Mouse (Mus musculus) liver, embryonic 15.5 days (tissue): Measurements from ENCODE around the gene Mphosph6. TPM values are rescaled to one million over a fixed set of nuclear protein-coding genes. Genes with fewer than 3 reads are reported as not detected.

Experiments used
- ATAC-seq: fragments of 200-750 bp; cut with Nextera tagmentation; 2 replicates; pipeline ENCODE4 v1.8.0; 2017; ENCODE audit warnings: moderate number of reproducible peaks, mild to moderate bottlenecking, moderate library complexity; ENCODE audit not compliant: insufficient read depth
- H3K27ac ChIP-seq: fragments of 300-500 bp; sonication (generic); replicated peaks from 2 replicates; pipeline ENCODE4 v1.5.1; 2015; ENCODE audit warnings: mild to moderate bottlenecking, inconsistent platforms
- H3K27me3 ChIP-seq: fragments of 300-500 bp; sonication (generic); 2 replicates; pipeline ENCODE4 v1.6.1; 2015; ENCODE audit warnings: mild to moderate bottlenecking, inconsistent platforms
- H3K36me3 ChIP-seq: fragments of 300-500 bp; sonication (generic); replicated peaks from 2 replicates; pipeline ENCODE4 v1.6.1; 2015; ENCODE audit warnings: moderate library complexity, mild to moderate bottlenecking, inconsistent platforms
- H3K4me1 ChIP-seq: fragments of 300-500 bp; sonication (generic); replicated peaks from 2 replicates; pipeline ENCODE4 v1.6.1; 2015; ENCODE audit warnings: inconsistent platforms
- H3K4me2 ChIP-seq: fragments of 300-500 bp; sonication (generic); 2 replicates; pipeline ENCODE4 v1.6.1; 2015; ENCODE audit warnings: moderate library complexity, mild to moderate bottlenecking, inconsistent platforms
- H3K4me3 ChIP-seq: fragments of 300-500 bp; sonication (generic); replicated peaks from 2 replicates; pipeline ENCODE4 v1.5.1; 2015; ENCODE audit warnings: mild to moderate bottlenecking, inconsistent platforms
- H3K9ac ChIP-seq: fragments of 300-500 bp; sonication (generic); 2 replicates; pipeline ENCODE4 v1.6.1; 2015; ENCODE audit warnings: moderate library complexity, mild to moderate bottlenecking, inconsistent platforms
- H3K9me3 ChIP-seq: fragments of 300-500 bp; sonication (generic); replicated peaks from 2 replicates; pipeline ENCODE4 v1.6.1; 2016; ENCODE audit warnings: inconsistent platforms
- WGBS: fragments of 180-500 bp; shearing (Covaris S2); methylation state at CpG from one replicate; pipeline ENCODE4 v1.1.7; 2015; ENCODE audit warnings: mixed read lengths; ENCODE audit not compliant: insufficient replicate concordance; 5-methylcytosine and 5-hydroxymethylcytosine counted together
- polyA plus RNA-seq: library from polyadenylated mRNA; unstranded; fragments of >200 nt; fragmentation: Nextera tagmentation; extraction: Ambion mirVana; gene quantifications from 2 replicates; pipeline ENCODE4 v1.2.1, GENCODE M21; 2015

The Mphosph6 gene
- polyA plus RNA-seq, 1 experiment from 2014 or later = 28.4 TPM

- H3K36me3 ChIP-seq = peaks cover 89% of the 10 kb centered on the region
- ATAC-seq = no peak
- H3K4me1 ChIP-seq = no peaks in the 10 kb centered on the region
- no peak overlapping the region for H3K27ac ChIP-seq
- no peak overlapping the region for H3K9ac ChIP-seq
- no peak overlapping the region for H3K4me2 ChIP-seq
- no peaks in the 10 kb centered on the region for H3K27me3 ChIP-seq
- no peak overlapping the region for H3K4me3 ChIP-seq
- no peaks in the 10 kb centered on the region for H3K9me3 ChIP-seq
- WGBS = 77% methylated on average over 19 of the region's 19 CpGs
These were observed 9.1 kb downstream of the Mphosph6 start for GRCm38 (mm10) chr8:117792616-117793144.

GRCm38 (mm10) chr8:117786428-117786827 is 15.3 kb downstream of the Mphosph6 start:
- Histone ChIP-seq H3K4me1 (no peaks in the 10 kb centered on the region), H3K36me3 (peaks cover 29% of the 10 kb centered on the region), H3K4me3 (no peak overlapping the region), H3K9me3 (no peaks in the 10 kb centered on the region), H3K27ac (no peak overlapping the region), H3K4me2 (no peak overlapping the region), H3K9ac (no peak overlapping the region), H3K27me3 (no peaks in the 10 kb centered on the region)
- no peak for ATAC-seq
- WGBS = 85% methylated on average over 3 of the region's 3 CpGs

- Histone ChIP-seq H3K4me1 (no peaks in the 10 kb centered on the region), H3K27me3 (no peaks in the 10 kb centered on the region), H3K36me3 (0 out of 2 replicates have a peak, but pooled peaks cover 2% of the 10 kb centered on the region), H3K4me2 (no peak overlapping the region), H3K4me3 (no peak overlapping the region), H3K27ac (no peak overlapping the region), H3K9me3 (no peaks in the 10 kb centered on the region), H3K9ac (no peak overlapping the region)
- WGBS = 76% methylated on average over 7 of the region's 7 CpGs
- ATAC-seq = no peak
These were observed 18.7 kb downstream of the Mphosph6 start for GRCm38 (mm10) chr8:117783021-117783420.

GRCm38 (mm10) chr8:117781375-117782129 is 20.2 kb downstream of the Mphosph6 start:
- H3K4me2 ChIP-seq = no peak overlapping the region
- no peaks in the 10 kb centered on the region for H3K9me3 ChIP-seq
- no peak for ATAC-seq
- WGBS = 47% methylated on average over 6 of the region's 6 CpGs
- H3K9ac ChIP-seq = no peak overlapping the region
- no peak overlapping the region for H3K4me3 ChIP-seq
- no peaks in the 10 kb centered on the region for H3K36me3 ChIP-seq
- no peak overlapping the region for H3K27ac ChIP-seq
- H3K27me3 ChIP-seq = no peaks in the 10 kb centered on the region
- H3K4me1 ChIP-seq = no peaks in the 10 kb centered on the region

GRCm38 (mm10) chr8:117779344-117779743 is 22.4 kb downstream of the Mphosph6 start:
- no peak overlapping the region for H3K4me2 ChIP-seq
- no peaks in the 10 kb centered on the region for H3K27me3 ChIP-seq
- no peaks in the 10 kb centered on the region for H3K9me3 ChIP-seq
- no peak overlapping the region for H3K4me3 ChIP-seq
- no peak for ATAC-seq
- WGBS = 74% methylated on average over 6 of the region's 6 CpGs
- no peaks in the 10 kb centered on the region for H3K4me1 ChIP-seq
- H3K9ac ChIP-seq = no peak overlapping the region
- no peaks in the 10 kb centered on the region for H3K36me3 ChIP-seq
- H3K27ac ChIP-seq = no peak overlapping the region

GRCm38 (mm10) chr8:117778531-117779322 is 23.0 kb downstream of the Mphosph6 start:
- Histone ChIP-seq H3K9ac (no peak overlapping the region), H3K4me2 (no peak overlapping the region), H3K27ac (no peak overlapping the region), H3K9me3 (no peaks in the 10 kb centered on the region), H3K4me3 (no peak overlapping the region), H3K36me3 (no peaks in the 10 kb centered on the region), H3K27me3 (no peaks in the 10 kb centered on the region), H3K4me1 (no peaks in the 10 kb centered on the region)
- no peak for ATAC-seq
- 62% methylated on average over 11 of the region's 11 CpGs for WGBS

GRCm38 (mm10) chr8:117776075-117776474 is 25.7 kb downstream of the Mphosph6 start:
- peaks cover 20% of the 10 kb centered on the region for H3K4me1 ChIP-seq
- ATAC-seq = no peak
- no peak overlapping the region for H3K9ac ChIP-seq
- H3K36me3 ChIP-seq = no peaks in the 10 kb centered on the region
- WGBS = 55% methylated on average over 10 of the region's 10 CpGs
- H3K27me3 ChIP-seq = no peaks in the 10 kb centered on the region
- H3K27ac ChIP-seq = no peak overlapping the region
- no peaks in the 10 kb centered on the region for H3K9me3 ChIP-seq
- no peak overlapping the region for H3K4me2 ChIP-seq
- no peak overlapping the region for H3K4me3 ChIP-seq

GRCm38 (mm10) chr8:117775626-117776025 is 26.1 kb downstream of the Mphosph6 start:
- Histone ChIP-seq H3K36me3 (no peaks in the 10 kb centered on the region), H3K9me3 (no peaks in the 10 kb centered on the region), H3K27me3 (no peaks in the 10 kb centered on the region), H3K4me3 (no peak overlapping the region), H3K4me2 (no peak overlapping the region), H3K4me1 (peaks cover 24% of the 10 kb centered on the region), H3K9ac (no peak overlapping the region), H3K27ac (no peak overlapping the region)
- ATAC-seq = no peak
- 43% methylated on average over 10 of the region's 10 CpGs for WGBS

- no peak overlapping the region for H3K9ac ChIP-seq
- peaks cover 34% of the 10 kb centered on the region for H3K4me1 ChIP-seq
- no peak overlapping the region for H3K4me2 ChIP-seq
- H3K36me3 ChIP-seq = no peaks in the 10 kb centered on the region
- H3K27me3 ChIP-seq = no peaks in the 10 kb centered on the region
- no peak for ATAC-seq
- 27% methylated on average over 2 of the region's 2 CpGs for WGBS
- no peaks in the 10 kb centered on the region for H3K9me3 ChIP-seq
- H3K27ac ChIP-seq = no peak overlapping the region
- no peak overlapping the region for H3K4me3 ChIP-seq
These were observed 29.1 kb downstream of the Mphosph6 start for GRCm38 (mm10) chr8:117772597-117772996.

GRCm38 (mm10) chr8:117772126-117772525 is 29.6 kb downstream of the Mphosph6 start:
- H3K27ac ChIP-seq = peak overlapping the region; percentile 74
- H3K4me3 ChIP-seq = no peak overlapping the region
- no peaks in the 10 kb centered on the region for H3K36me3 ChIP-seq
- H3K4me1 ChIP-seq = peaks cover 34% of the 10 kb centered on the region
- peak overlapping the region; percentile 37; the same call in 1 of the 2 replicates for H3K4me2 ChIP-seq
- H3K9ac ChIP-seq = no peak overlapping the region
- WGBS = 46% methylated on average over 2 of the region's 2 CpGs
- no peaks in the 10 kb centered on the region for H3K27me3 ChIP-seq
- peak; percentile 55 for ATAC-seq
- H3K9me3 ChIP-seq = no peaks in the 10 kb centered on the region

GRCm38 (mm10) chr8:117771115-117771836 is 30.5 kb downstream of the Mphosph6 start:
- peak overlapping the region; percentile 74 for H3K27ac ChIP-seq
- H3K9ac ChIP-seq = no peak overlapping the region
- H3K4me2 ChIP-seq = peak overlapping the region; percentile 37
- peaks cover 40% of the 10 kb centered on the region for H3K4me1 ChIP-seq
- no peaks in the 10 kb centered on the region for H3K36me3 ChIP-seq
- H3K27me3 ChIP-seq = no peaks in the 10 kb centered on the region
- H3K4me3 ChIP-seq = no peak overlapping the region
- H3K9me3 ChIP-seq = no peaks in the 10 kb centered on the region
- 29% methylated on average over 9 of the region's 9 CpGs for WGBS
- peak; percentile 86 for ATAC-seq
